Mouse (Mus musculus) liver, adult 2 months (tissue): ENCODE measurements at regions not wholly inside any gene's neighbourhood (a gene's known extent, or its start where the extent isn't known, plus 50 kb on each side); places are given as distances from the start of the nearest gene placed in this dataset.

ENCODE experiments used
- CTCF ChIP-seq: fragments of 200-500 bp; IDR thresholded peaks from 2 replicates; pipeline ENCODE4 v1.5.1; 2011; ENCODE audit warnings: low read depth, low read length, control low read depth
- POLR2A ChIP-seq: fragments of 200-500 bp; IDR thresholded peaks from 2 replicates; pipeline ENCODE4 v1.6.1; 2011; ENCODE audit warnings: low read length, control low read depth; ENCODE audit not compliant: insufficient read depth; ENCODE audit errors: extremely low read depth

- no peak for TF ChIP-seq CTCF
- TF ChIP-seq POLR2A: no peak
These were observed 258.9 kb downstream of the Adgrl2 start for GRCm38 (mm10) chr3:148731436-148731835.
